Mouse (Mus musculus) erythroblast, embryonic 14.5 days (primary cell): ENCODE results near the gene Fam53b.

Experiments used
- GATA1 ChIP-seq: IDR thresholded peaks from 2 replicates; pipeline ENCODE4 v1.6.1; 2012; ENCODE audit warnings: low read length, inconsistent platforms, mixed read lengths
- TAL1 ChIP-seq: IDR thresholded peaks from 3 replicates; pipeline ENCODE4 v1.6.1; 2012; ENCODE audit warnings: low read length, inconsistent platforms, mixed read lengths

DNA sequence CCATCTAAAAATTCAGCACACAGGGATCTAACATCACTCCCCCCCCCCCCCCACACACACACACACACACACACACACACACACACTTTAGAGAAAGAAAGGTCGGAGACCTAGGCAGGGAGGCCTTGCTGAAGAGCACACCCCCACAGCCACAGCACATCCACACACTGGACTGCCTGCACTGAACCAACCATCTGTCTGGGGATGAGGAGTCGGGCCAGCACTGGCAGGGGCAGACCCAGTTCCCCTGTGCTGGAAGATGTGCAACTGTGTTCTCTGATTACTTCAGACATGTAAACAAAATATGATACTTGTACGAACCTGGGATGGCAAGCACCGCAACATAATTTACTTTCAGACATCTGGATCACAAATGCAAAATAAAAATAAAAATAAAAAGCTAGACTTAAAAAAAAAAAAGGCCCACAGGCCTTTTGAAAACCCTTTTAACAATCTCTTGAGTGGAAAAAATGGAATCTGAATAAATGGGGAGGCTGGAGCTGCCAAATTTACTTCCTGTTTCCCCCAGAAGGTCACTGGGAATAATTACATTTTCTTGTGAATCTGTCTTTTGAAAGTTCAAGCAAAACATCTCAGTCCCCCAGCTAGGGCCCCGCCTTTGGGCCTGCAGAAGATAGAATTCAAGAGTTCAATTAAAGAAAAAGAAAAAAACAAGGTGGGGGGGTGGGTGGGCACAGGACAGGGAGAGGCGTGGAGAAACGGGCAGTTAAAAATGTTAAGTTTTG lies 5.5 kb downstream of the Fam53b start:
- no peak for TF ChIP-seq TAL1
- no peak for TF ChIP-seq GATA1
